Comparison of ENCODE assay signal across 8 mouse cellular contexts in the genomic region with DNA sequence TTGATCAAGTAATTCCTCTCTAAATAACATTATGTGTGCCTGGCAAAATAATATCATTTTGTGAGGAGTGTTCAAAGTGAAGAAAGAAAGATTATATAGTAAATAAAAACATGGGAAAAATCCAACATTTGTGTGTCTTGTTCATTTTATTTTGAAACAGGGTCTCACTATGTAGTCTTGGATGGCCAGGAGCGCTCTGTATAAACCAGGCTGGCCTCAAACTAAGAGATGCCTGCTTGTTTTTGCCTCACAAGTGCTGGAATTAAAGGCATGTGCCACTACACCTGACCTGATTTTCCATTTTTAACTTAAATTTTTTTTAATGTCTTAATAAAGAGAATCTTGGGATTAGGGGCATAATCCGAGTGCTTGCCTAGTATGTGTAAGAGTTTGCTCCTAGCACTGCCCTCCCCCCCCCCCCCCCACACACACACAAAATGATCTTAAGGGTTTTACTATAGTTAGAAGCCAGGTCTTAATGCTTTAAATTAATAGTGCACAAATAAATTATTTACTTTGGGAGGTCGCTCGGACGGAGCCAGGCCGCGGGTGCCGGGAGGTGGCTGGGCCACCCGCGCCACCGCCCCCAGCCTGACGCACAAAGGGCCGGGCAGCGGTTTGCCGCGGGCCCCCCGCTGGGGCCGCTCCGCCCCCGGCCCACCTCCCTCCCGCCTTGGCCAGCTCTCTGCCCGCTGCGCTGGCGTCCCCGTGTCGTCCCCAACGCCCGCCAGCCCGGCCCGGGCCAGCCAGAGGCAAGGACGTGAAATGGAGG.
DNase-seq lines count a peak whose midpoint lies in the region; ATAC-seq and TF ChIP-seq lines count a peak whose summit lies in the region.

No protein-coding gene starts in this region.

- no peaks in the 10 kb centered on the region for H3K27me3 ChIP-seq in heart, embryonic 11.5 days (ENCODE audit: control insufficient read depth, insufficient read depth, low read length)
- no peaks in the 10 kb centered on the region for H3K27me3 ChIP-seq in E14TG2a.4 (ENCODE audit: insufficient read depth, low read length)
- no peaks in the 10 kb centered on the region for H3K27me3 ChIP-seq in forebrain, embryonic 13.5 days
- no peaks in the 10 kb centered on the region for H3K27me3 ChIP-seq in liver, embryonic 13.5 days

- peak overlapping the region; percentile 45 for H3K4me3 ChIP-seq in heart, embryonic 11.5 days (ENCODE audit: low read depth, low read length)
- H3K4me3 ChIP-seq in E14TG2a.4 (replicated peaks; ENCODE audit: low read length), result peak overlapping the region; percentile 66
- peak overlapping the region; percentile 47 for H3K4me3 ChIP-seq in forebrain, embryonic 13.5 days
- H3K4me3 ChIP-seq in liver, embryonic 13.5 days (replicated peaks), result 0 out of 2 replicates have a peak overlapping the region, but pooled peaks have one; percentile 10

- H3K9me3 ChIP-seq in heart, embryonic 11.5 days (replicated peaks; ENCODE audit: control insufficient read depth, low read length), result no peaks in the 10 kb centered on the region
- H3K9me3 ChIP-seq in E14TG2a.4 (ENCODE audit: low read length), result peaks cover 26% of the 10 kb centered on the region
- no peaks in the 10 kb centered on the region; the same call in 1 of the 2 replicates for H3K9me3 ChIP-seq in forebrain, embryonic 13.5 days (replicated peaks)
- H3K9me3 ChIP-seq in liver, embryonic 13.5 days (replicated peaks), result no peaks in the 10 kb centered on the region

- H3K9ac ChIP-seq in heart, embryonic 11.5 days (ENCODE audit: low read depth, low read length), result peak overlapping the region; percentile 63
- peak overlapping the region; percentile 71 for H3K9ac ChIP-seq in forebrain, embryonic 13.5 days
- H3K9ac ChIP-seq in liver, embryonic 13.5 days, result no peak overlapping the region

- TF ChIP-seq CTCF in E14TG2a.4 (conservative IDR thresholded peaks at IDR 0.05; ENCODE audit: low read length), result no peak

- no peak; the same call in 1 of the 2 replicates for ATAC-seq in heart, embryonic 11.5 days (replicated peaks; ENCODE audit: insufficient number of reproducible peaks, low FRiP score, low TSS enrichment)
- ATAC-seq in forebrain, embryonic 13.5 days, result peak; percentile 71
- ATAC-seq in liver, embryonic 13.5 days (ENCODE audit: low read depth), result no peak

- no peaks in the 10 kb centered on the region for H3K36me3 ChIP-seq in heart, embryonic 11.5 days (ENCODE audit: control insufficient read depth, insufficient read depth, low read length)
- no peaks in the 10 kb centered on the region for H3K36me3 ChIP-seq in E14TG2a.4 (ENCODE audit: insufficient read depth, low read length)
- no peaks in the 10 kb centered on the region for H3K36me3 ChIP-seq in forebrain, embryonic 13.5 days (ENCODE audit: poor library complexity, severe bottlenecking)
- H3K36me3 ChIP-seq in liver, embryonic 13.5 days, result no peaks in the 10 kb centered on the region

- H3K4me1 ChIP-seq in heart, embryonic 11.5 days (ENCODE audit: control insufficient read depth, insufficient read depth, low read length), result no peaks in the 10 kb centered on the region
- H3K4me1 ChIP-seq in E14TG2a.4 (replicated peaks; ENCODE audit: low read depth, low read length), result peaks cover 7% of the 10 kb centered on the region
- 0 out of 2 replicates have a peak, but pooled peaks cover 2% of the 10 kb centered on the region for H3K4me1 ChIP-seq in forebrain, embryonic 13.5 days
- no peaks in the 10 kb centered on the region for H3K4me1 ChIP-seq in liver, embryonic 13.5 days (replicated peaks)

- H3K27ac ChIP-seq in heart, embryonic 11.5 days (ENCODE audit: low read depth, low read length), result no peak overlapping the region
- no peak overlapping the region for H3K27ac ChIP-seq in forebrain, embryonic 13.5 days
- no peak overlapping the region for H3K27ac ChIP-seq in liver, embryonic 13.5 days

- 11% methylated on average over 31 of the region's 31 CpGs for WGBS in heart, embryonic 11.5 days (ENCODE audit: insufficient replicate concordance)
- 10% methylated on average over 27 of the region's 31 CpGs for WGBS in forebrain, embryonic 13.5 days
- WGBS in liver, embryonic 13.5 days (ENCODE audit: insufficient replicate concordance), result 7% methylated on average over 31 of the region's 31 CpGs

- peak overlapping the region; percentile 85 for H3K4me2 ChIP-seq in heart, embryonic 11.5 days
- peak overlapping the region; percentile 82 for H3K4me2 ChIP-seq in forebrain, embryonic 13.5 days
- H3K4me2 ChIP-seq in liver, embryonic 13.5 days, result peak overlapping the region; percentile 39

- DNase-seq in heart, adult 11 months, result no peak
- no peak for DNase-seq in liver, embryonic 13.5 days
- DNase-seq in c-Kit-positive CD71-positive TER-119-positive erythroid progenitor cells, embryonic 14.5 days (ENCODE audit: low spot score), result no peak
- DNase-seq in left cerebral cortex, adult 8-10 months (ENCODE audit: low spot score in 2 of 2), result no peak
- no peak for DNase-seq in T-cell, adult 2 months (ENCODE audit: low spot score)

Comparison
In these comparisons a context has a peak if more than half of its experiments do, and no peak if none do; other contexts are left out.
1. H3K4me3 ChIP-seq: peak in every context shown above with its lines; median percentile 66 in E14TG2a.4; 47 in forebrain, embryonic 13.5 days; 45 in heart, embryonic 11.5 days; 10 in liver, embryonic 13.5 days.